Mouse (Mus musculus) olfactory bulb, adult 2 months (tissue): ENCODE data around the gene Fkbp15.

Experiments used
- CTCF ChIP-seq: fragments of 200-500 bp; IDR thresholded peaks from 2 replicates; pipeline ENCODE4 v1.5.1; 2012; ENCODE audit warnings: low read depth, mild to moderate bottlenecking, low read length, moderate library complexity; ENCODE audit not compliant: insufficient read depth
- POLR2A ChIP-seq: fragments of 200-500 bp; IDR thresholded peaks from 2 replicates; pipeline ENCODE4 v1.6.1; 2012; ENCODE audit warnings: mild to moderate bottlenecking, low read depth, low read length, moderate library complexity; ENCODE audit not compliant: insufficient read depth

DNA sequence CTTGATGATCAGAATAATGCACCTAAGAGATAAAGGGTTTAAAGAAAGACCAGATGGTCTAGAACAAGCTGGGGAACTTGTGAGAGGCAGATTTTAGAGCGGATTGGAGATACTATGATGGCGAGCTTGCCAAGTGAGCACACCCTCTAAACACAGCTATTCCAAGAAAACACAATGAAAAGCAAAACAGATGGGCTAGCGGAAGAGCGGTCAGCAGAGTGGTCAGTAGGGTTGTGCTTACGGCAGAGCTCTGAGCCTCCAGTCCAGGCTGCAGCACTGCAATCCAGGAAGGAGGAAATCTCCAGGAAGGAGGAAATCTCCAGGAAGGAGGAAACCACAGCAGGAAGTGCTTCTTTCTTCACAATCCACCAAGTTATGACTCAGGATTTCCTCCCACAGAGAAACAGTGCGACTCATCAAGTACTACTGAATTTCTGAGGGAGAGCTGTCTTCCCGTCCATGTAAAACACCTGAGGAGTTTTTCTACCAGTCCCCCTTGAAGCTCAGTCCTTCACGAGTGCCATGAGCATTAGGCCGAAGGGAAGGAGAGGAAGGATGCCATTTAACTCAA, 46.6 kb downstream of the Fkbp15 start:
- TF ChIP-seq CTCF (no peak), POLR2A (no peak)
